Mouse (Mus musculus) ES-E14 (cell line): ENCODE results near the gene Neb.

Source experiments
- HCFC1 ChIP-seq: IDR thresholded peaks from 2 replicates; pipeline ENCODE4 v1.6.1; 2012; ENCODE audit warnings: low read length, inconsistent platforms, borderline replicate concordance; ENCODE audit not compliant: insufficient read depth
- ZNF384 ChIP-seq: IDR thresholded peaks from 2 replicates; pipeline ENCODE4 v1.6.1; 2012; ENCODE audit warnings: low read depth, low read length, inconsistent platforms

- TF ChIP-seq HCFC1 (no peak), ZNF384 (no peak)
These were observed 201.7 kb downstream of the Neb start for GRCm38 (mm10) chr2:52176537-52176936.
